In genomic region chr4:155121915-155122443, GRCm38 (mm10) we compare ENCODE assay signal across 7 mouse cellular contexts. TPM values are rescaled to one million over a fixed set of nuclear protein-coding genes. Genes with fewer than 3 reads are reported as not detected.
DNase-seq lines count a peak whose midpoint lies in the region; ATAC-seq and TF ChIP-seq lines count a peak whose summit lies in the region.

No protein-coding gene starts in this region.

- 0 out of 2 replicates have a peak overlapping the region, but pooled peaks have one; percentile 22 for H3K4me2 ChIP-seq in intestine, embryonic 14.5 days (ENCODE audit: low read length)
- no peak overlapping the region for H3K4me2 ChIP-seq in neural tube, embryonic 14.5 days (ENCODE audit: low read depth, low read length)

- no peak for TF ChIP-seq CTCF in layer of hippocampus, adult 2 months (conservative IDR thresholded peaks at IDR 0.05)

- 92% methylated on average over 6 of the region's 6 CpGs for WGBS in forebrain, embryonic 10.5 days
- WGBS in intestine, embryonic 14.5 days: 69% methylated on average over 6 of the region's 6 CpGs
- 79% methylated on average over 6 of the region's 6 CpGs for WGBS in neural tube, embryonic 14.5 days

- no peak for ATAC-seq in intestine, embryonic 14.5 days (replicated peaks; ENCODE audit: low FRiP score, low TSS enrichment, low read depth)
- no peak for ATAC-seq in neural tube, embryonic 14.5 days (ENCODE audit: low read depth)

- no peaks in the 10 kb centered on the region for H3K36me3 ChIP-seq in forebrain, embryonic 10.5 days (replicated peaks)
- no peaks in the 10 kb centered on the region for H3K36me3 ChIP-seq in intestine, embryonic 14.5 days (ENCODE audit: control insufficient read depth, insufficient read depth, low read length)
- H3K36me3 ChIP-seq in neural tube, embryonic 14.5 days (ENCODE audit: control insufficient read depth, insufficient read depth, low read length): no peaks in the 10 kb centered on the region

- no peaks in the 10 kb centered on the region for H3K9me3 ChIP-seq in forebrain, embryonic 10.5 days
- H3K9me3 ChIP-seq in intestine, embryonic 14.5 days (ENCODE audit: control insufficient read depth, low read length): peaks cover 14% of the 10 kb centered on the region; the same call in 1 of the 2 replicates
- H3K9me3 ChIP-seq in neural tube, embryonic 14.5 days (ENCODE audit: control insufficient read depth, low read length): no peaks in the 10 kb centered on the region

- H3K4me1 ChIP-seq in forebrain, embryonic 10.5 days: peaks cover 82% of the 10 kb centered on the region
- H3K4me1 ChIP-seq in intestine, embryonic 14.5 days (replicated peaks; ENCODE audit: control insufficient read depth, insufficient read depth, low read length): peaks cover 24% of the 10 kb centered on the region
- H3K4me1 ChIP-seq in neural tube, embryonic 14.5 days (ENCODE audit: control insufficient read depth, insufficient read depth, low read length): peaks cover 14% of the 10 kb centered on the region

- no peak for DNase-seq in layer of hippocampus, adult 2 months (ENCODE audit: low spot score in 2 of 2)
- DNase-seq in layer of hippocampus, adult 11-12 months (ENCODE audit: low spot score): no peak
- DNase-seq in forebrain, embryonic 10.5 days (ENCODE audit: extremely low spot score, low spot score): no peak
- DNase-seq in intestine, embryonic 14.5 days (ENCODE audit: low spot score): no peak
- DNase-seq in layer of hippocampus, postnatal 14 days (ENCODE audit: low spot score in 2 of 2): no peak
- DNase-seq in frontal cortex, adult 2 months (ENCODE audit: extremely low spot score in 1 of 2, low spot score in 1 of 2): no peak

- no peak overlapping the region for H3K4me3 ChIP-seq in layer of hippocampus, adult 2 months
- no peak overlapping the region for H3K4me3 ChIP-seq in forebrain, embryonic 10.5 days
- H3K4me3 ChIP-seq in intestine, embryonic 14.5 days (ENCODE audit: low read depth, low read length): no peak overlapping the region
- H3K4me3 ChIP-seq in neural tube, embryonic 14.5 days (ENCODE audit: low read depth, low read length): no peak overlapping the region

- H3K27ac ChIP-seq in layer of hippocampus, adult 2 months: peak overlapping the region; percentile 65; the same call in 1 of the 2 replicates
- H3K27ac ChIP-seq in forebrain, embryonic 10.5 days: peak overlapping the region; percentile 81
- peak overlapping the region; percentile 69; the same call in 1 of the 2 replicates for H3K27ac ChIP-seq in intestine, embryonic 14.5 days (ENCODE audit: low read depth)
- peak overlapping the region; percentile 55; the same call in 1 of the 2 replicates for H3K27ac ChIP-seq in neural tube, embryonic 14.5 days (ENCODE audit: low read depth, low read length)

- 0 out of 2 replicates have a peak, but pooled peaks cover 3% of the 10 kb centered on the region for H3K27me3 ChIP-seq in forebrain, embryonic 10.5 days (ENCODE audit: poor library complexity, severe bottlenecking)
- no peaks in the 10 kb centered on the region for H3K27me3 ChIP-seq in intestine, embryonic 14.5 days (replicated peaks; ENCODE audit: control insufficient read depth, insufficient read depth, low read length)
- no peaks in the 10 kb centered on the region for H3K27me3 ChIP-seq in neural tube, embryonic 14.5 days (ENCODE audit: control insufficient read depth, insufficient read depth, low read length)

- H3K9ac ChIP-seq in intestine, embryonic 14.5 days (ENCODE audit: low read length): no peak overlapping the region
- H3K9ac ChIP-seq in neural tube, embryonic 14.5 days (replicated peaks; ENCODE audit: low read depth, low read length): no peak overlapping the region

RNA-seq across cellular contexts. Expression of gene Morn1, which starts 35.6 kb away (rescaled TPM):
- total RNA-seq in layer of hippocampus, adult 2 months (2021): 10 to 100 TPM; 11.8 to 14.0 TPM
- polyA plus RNA-seq in forebrain, embryonic 10.5 days (2016; fragmentation: Nextera tagmentation; extraction: Ambion mirVana): 4.5 and 6.8 TPM in 2 replicates
- polyA plus RNA-seq in intestine, embryonic 14.5 days (2014; fragmentation: Nextera tagmentation; extraction: Ambion mirVana): 3.8 and 5.5 TPM in 2 replicates
- polyA plus RNA-seq in neural tube, embryonic 14.5 days (2014; fragmentation: Nextera tagmentation; extraction: Ambion mirVana): 6.3 and 6.8 TPM in 2 replicates
- total RNA-seq in layer of hippocampus, postnatal 14 days (2021): 10 to 100 TPM; 13.5 to 14.1 TPM
- 18.6 and 22.0 TPM in 2 replicates for polyA plus RNA-seq in frontal cortex, adult 2 months (2012; rRNA removed)

RNA-seq across cellular contexts. Expression of gene Rer1, which starts 35.8 kb away (rescaled TPM):
- total RNA-seq in layer of hippocampus, adult 2 months (2021): 10 to 100 TPM; 60.6 to 63.0 TPM
- polyA plus RNA-seq in forebrain, embryonic 10.5 days (2016; fragmentation: Nextera tagmentation; extraction: Ambion mirVana): 133 and 137 TPM in 2 replicates
- 188 and 191 TPM in 2 replicates for polyA plus RNA-seq in intestine, embryonic 14.5 days (2014; fragmentation: Nextera tagmentation; extraction: Ambion mirVana)
- 132 and 137 TPM in 2 replicates for polyA plus RNA-seq in neural tube, embryonic 14.5 days (2014; fragmentation: Nextera tagmentation; extraction: Ambion mirVana)
- 10 to 100 TPM; 60.7 to 66.3 TPM for total RNA-seq in layer of hippocampus, postnatal 14 days (2021)
- 83.4 and 84.4 TPM in 2 replicates for polyA plus RNA-seq in frontal cortex, adult 2 months (2012; rRNA removed)

RNA-seq across cellular contexts. Expression of gene Pex10, which starts 55.2 kb away (rescaled TPM):
- total RNA-seq in layer of hippocampus, adult 2 months (2021): 10 to 100 TPM; 23.1 to 24.2 TPM
- polyA plus RNA-seq in forebrain, embryonic 10.5 days (2016; fragmentation: Nextera tagmentation; extraction: Ambion mirVana): 22.2 TPM in 2 replicates
- 6.5 and 8.9 TPM in 2 replicates for polyA plus RNA-seq in intestine, embryonic 14.5 days (2014; fragmentation: Nextera tagmentation; extraction: Ambion mirVana)
- 6.6 and 8.6 TPM in 2 replicates for polyA plus RNA-seq in neural tube, embryonic 14.5 days (2014; fragmentation: Nextera tagmentation; extraction: Ambion mirVana)
- 10 to 100 TPM; 22.1 to 26.3 TPM for total RNA-seq in layer of hippocampus, postnatal 14 days (2021)
- 16.7 and 21.1 TPM in 2 replicates for polyA plus RNA-seq in frontal cortex, adult 2 months (2012; rRNA removed)
